Mouse (Mus musculus): ENCODE results near the gene Pet117. TPM values are rescaled to one million over a fixed set of nuclear protein-coding genes. Genes with fewer than 3 reads are reported as not detected.

Gene Pet117
- polyA plus RNA-seq, 1 experiment = 8.6 TPM

GRCm38 (mm10) chr2:144369511-144369910, 715 bp downstream of the Pet117 start:
- Histone ChIP-seq H3K27me3 (ENCODE audit: control insufficient read depth, insufficient read depth, low read length, poor library complexity, severe bottlenecking) (no peaks in the 10 kb centered on the region), H3K9me3 (replicated peaks; ENCODE audit: control insufficient read depth, insufficient read depth, low read length, poor library complexity, severe bottlenecking) (no peaks in the 10 kb centered on the region), H3K4me3 (ENCODE audit: low read depth, low read length) (peak overlapping the region; percentile 100), H3K27ac (ENCODE audit: insufficient read depth, low read length) (peak overlapping the region; percentile 90), H3K9ac (ENCODE audit: low read depth, poor library complexity, severe bottlenecking) (peak overlapping the region; percentile 92), H3K4me1 (ENCODE audit: control insufficient read depth, insufficient read depth, low read length) (no peaks in the 10 kb centered on the region), H3K36me3 (ENCODE audit: control insufficient read depth, insufficient read depth, low read length, poor library complexity, severe bottlenecking) (peaks cover 8% of the 10 kb centered on the region)
- TF ChIP-seq POLR2A (IDR thresholded peaks at IDR 0.05; ENCODE audit: insufficient read depth, low read length) (no peak), CTCF (IDR thresholded peaks at IDR 0.05; ENCODE audit: low read depth, low read length) (no peak), EP300 (IDR thresholded peaks at IDR 0.05; ENCODE audit: insufficient read depth, low read depth, low read length) (no peak)

- Histone ChIP-seq H3K4me1 (ENCODE audit: control insufficient read depth, insufficient read depth, low read length) (no peaks in the 10 kb centered on the region), H3K36me3 (ENCODE audit: control insufficient read depth, insufficient read depth, low read length, poor library complexity, severe bottlenecking) (peaks cover 16% of the 10 kb centered on the region), H3K4me3 (ENCODE audit: low read depth, low read length) (no peak overlapping the region), H3K9ac (ENCODE audit: low read depth, poor library complexity, severe bottlenecking) (no peak overlapping the region), H3K9me3 (replicated peaks; ENCODE audit: control insufficient read depth, insufficient read depth, low read length, poor library complexity, severe bottlenecking) (no peaks in the 10 kb centered on the region), H3K27ac (ENCODE audit: insufficient read depth, low read length) (no peak overlapping the region), H3K27me3 (ENCODE audit: control insufficient read depth, insufficient read depth, low read length, poor library complexity, severe bottlenecking) (no peaks in the 10 kb centered on the region)
- TF ChIP-seq EP300 (IDR thresholded peaks at IDR 0.05; ENCODE audit: insufficient read depth, low read depth, low read length) = no peak
- no peak for TF ChIP-seq POLR2A (IDR thresholded peaks at IDR 0.05; ENCODE audit: insufficient read depth, low read length)
- no peak for TF ChIP-seq CTCF (IDR thresholded peaks at IDR 0.05; ENCODE audit: low read depth, low read length)
These were observed 2.8 kb downstream of the Pet117 start for GRCm38 (mm10) chr2:144371566-144371965.

- Histone ChIP-seq H3K9ac (ENCODE audit: low read depth, poor library complexity, severe bottlenecking) (no peak overlapping the region), H3K27ac (ENCODE audit: insufficient read depth, low read length) (no peak overlapping the region), H3K9me3 (replicated peaks; ENCODE audit: control insufficient read depth, insufficient read depth, low read length, poor library complexity, severe bottlenecking) (no peaks in the 10 kb centered on the region), H3K4me1 (ENCODE audit: control insufficient read depth, insufficient read depth, low read length) (no peaks in the 10 kb centered on the region), H3K27me3 (ENCODE audit: control insufficient read depth, insufficient read depth, low read length, poor library complexity, severe bottlenecking) (no peaks in the 10 kb centered on the region), H3K36me3 (ENCODE audit: control insufficient read depth, insufficient read depth, low read length, poor library complexity, severe bottlenecking) (peaks cover 27% of the 10 kb centered on the region), H3K4me3 (ENCODE audit: low read depth, low read length) (no peak overlapping the region)
- no peak for TF ChIP-seq EP300 (IDR thresholded peaks at IDR 0.05; ENCODE audit: insufficient read depth, low read depth, low read length)
- no peak for TF ChIP-seq CTCF (IDR thresholded peaks at IDR 0.05; ENCODE audit: low read depth, low read length)
- no peak for TF ChIP-seq POLR2A (IDR thresholded peaks at IDR 0.05; ENCODE audit: insufficient read depth, low read length)
These were observed 4.3 kb downstream of the Pet117 start for GRCm38 (mm10) chr2:144373063-144373462.

GRCm38 (mm10) chr2:144375063-144375703, 6.4 kb downstream of the Pet117 start:
- Histone ChIP-seq H3K9ac (ENCODE audit: low read depth, poor library complexity, severe bottlenecking) (0 out of 2 replicates have a peak overlapping the region, but pooled peaks have one; percentile 13), H3K27me3 (ENCODE audit: control insufficient read depth, insufficient read depth, low read length, poor library complexity, severe bottlenecking) (no peaks in the 10 kb centered on the region), H3K4me1 (ENCODE audit: control insufficient read depth, insufficient read depth, low read length) (no peaks in the 10 kb centered on the region), H3K27ac (ENCODE audit: insufficient read depth, low read length) (peak overlapping the region; percentile 41), H3K36me3 (ENCODE audit: control insufficient read depth, insufficient read depth, low read length, poor library complexity, severe bottlenecking) (peaks cover 41% of the 10 kb centered on the region), H3K9me3 (replicated peaks; ENCODE audit: control insufficient read depth, insufficient read depth, low read length, poor library complexity, severe bottlenecking) (no peaks in the 10 kb centered on the region), H3K4me3 (ENCODE audit: low read depth, low read length) (peak overlapping the region; percentile 6)
- TF ChIP-seq EP300 (IDR thresholded peaks at IDR 0.05; ENCODE audit: insufficient read depth, low read depth, low read length) (0 out of 2 replicates have a peak, but pooled peaks have one; percentile 10), POLR2A (IDR thresholded peaks at IDR 0.05; ENCODE audit: insufficient read depth, low read length) (no peak)

- H3K4me3 ChIP-seq (ENCODE audit: low read depth, low read length) = no peak overlapping the region
- no peaks in the 10 kb centered on the region for H3K27me3 ChIP-seq (ENCODE audit: control insufficient read depth, insufficient read depth, low read length, poor library complexity, severe bottlenecking)
- TF ChIP-seq CTCF (IDR thresholded peaks at IDR 0.05; ENCODE audit: low read depth, low read length) = no peak
- no peak for TF ChIP-seq POLR2A (IDR thresholded peaks at IDR 0.05; ENCODE audit: insufficient read depth, low read length)
- TF ChIP-seq EP300 (IDR thresholded peaks at IDR 0.05; ENCODE audit: insufficient read depth, low read depth, low read length) = no peak
- H3K36me3 ChIP-seq (ENCODE audit: control insufficient read depth, insufficient read depth, low read length, poor library complexity, severe bottlenecking) = peaks cover 58% of the 10 kb centered on the region
- H3K27ac ChIP-seq (ENCODE audit: insufficient read depth, low read length) = no peak overlapping the region
- H3K9ac ChIP-seq (ENCODE audit: low read depth, poor library complexity, severe bottlenecking) = no peak overlapping the region
- H3K4me1 ChIP-seq (ENCODE audit: control insufficient read depth, insufficient read depth, low read length) = no peaks in the 10 kb centered on the region
- no peaks in the 10 kb centered on the region for H3K9me3 ChIP-seq (replicated peaks; ENCODE audit: control insufficient read depth, insufficient read depth, low read length, poor library complexity, severe bottlenecking)
These were observed 12.5 kb downstream of the Pet117 start for GRCm38 (mm10) chr2:144381293-144381692.

GRCm38 (mm10) chr2:144381741-144382140, 12.9 kb downstream of the Pet117 start:
- Histone ChIP-seq H3K4me3 (ENCODE audit: low read depth, low read length) (no peak overlapping the region), H3K9ac (ENCODE audit: low read depth, poor library complexity, severe bottlenecking) (no peak overlapping the region), H3K4me1 (ENCODE audit: control insufficient read depth, insufficient read depth, low read length) (no peaks in the 10 kb centered on the region), H3K27me3 (ENCODE audit: control insufficient read depth, insufficient read depth, low read length, poor library complexity, severe bottlenecking) (no peaks in the 10 kb centered on the region), H3K36me3 (ENCODE audit: control insufficient read depth, insufficient read depth, low read length, poor library complexity, severe bottlenecking) (peaks cover 54% of the 10 kb centered on the region), H3K9me3 (replicated peaks; ENCODE audit: control insufficient read depth, insufficient read depth, low read length, poor library complexity, severe bottlenecking) (no peaks in the 10 kb centered on the region), H3K27ac (ENCODE audit: insufficient read depth, low read length) (no peak overlapping the region)
- no peak for TF ChIP-seq POLR2A (IDR thresholded peaks at IDR 0.05; ENCODE audit: insufficient read depth, low read length)
- TF ChIP-seq EP300 (IDR thresholded peaks at IDR 0.05; ENCODE audit: insufficient read depth, low read depth, low read length) = no peak
- no peak for TF ChIP-seq CTCF (IDR thresholded peaks at IDR 0.05; ENCODE audit: low read depth, low read length)
